Mouse (Mus musculus): ENCODE measurements at regions not wholly inside any gene's neighbourhood (a gene's known extent, or its start where the extent isn't known, plus 50 kb on each side); places are given as distances from the start of the nearest gene placed in this dataset.

- Histone ChIP-seq H3K4me3 (ENCODE audit: low read length) (no peak overlapping the region), H3K9me3 (ENCODE audit: control insufficient read depth, low read length) (no peaks in the 10 kb centered on the region), H3K9ac (ENCODE audit: low read depth, low read length) (no peak overlapping the region), H3K36me3 (ENCODE audit: control insufficient read depth, insufficient read depth, low read length) (no peaks in the 10 kb centered on the region), H3K27me3 (replicated peaks; ENCODE audit: control insufficient read depth, insufficient read depth, low read length) (no peaks in the 10 kb centered on the region), H3K4me1 (ENCODE audit: control insufficient read depth, insufficient read depth, low read depth, low read length) (no peaks in the 10 kb centered on the region), H3K4me2 (ENCODE audit: low read length) (no peak overlapping the region), H3K27ac (ENCODE audit: low read depth, low read length) (no peak overlapping the region)
- WGBS = 91% methylated on average over 8 of the region's 8 CpGs
- no peak for ATAC-seq
These were observed 99.6 kb upstream of the Tspan8 start for GRCm38 (mm10) chr10:115717064-115717463.

GRCm38 (mm10) chr10:115722589-115722988, 94.0 kb upstream of the Tspan8 start:
- no peak for ATAC-seq
- no peaks in the 10 kb centered on the region for H3K9me3 ChIP-seq (ENCODE audit: control insufficient read depth, low read length)

GRCm38 (mm10) chr10:115742634-115743347, 73.8 kb upstream of the Tspan8 start:
- WGBS = 90% methylated on average over 10 of the region's 10 CpGs
- no peak for ATAC-seq
- H3K4me3 ChIP-seq (ENCODE audit: low read length) = no peak overlapping the region
- H3K27ac ChIP-seq (ENCODE audit: low read depth, low read length) = no peak overlapping the region
- H3K27me3 ChIP-seq (replicated peaks; ENCODE audit: control insufficient read depth, insufficient read depth, low read length) = no peaks in the 10 kb centered on the region
- H3K36me3 ChIP-seq (ENCODE audit: control insufficient read depth, insufficient read depth, low read length) = no peaks in the 10 kb centered on the region
- H3K9ac ChIP-seq (ENCODE audit: low read depth, low read length) = no peak overlapping the region
- no peak overlapping the region for H3K4me2 ChIP-seq (ENCODE audit: low read length)
- no peaks in the 10 kb centered on the region for H3K4me1 ChIP-seq (ENCODE audit: control insufficient read depth, insufficient read depth, low read depth, low read length)
- H3K9me3 ChIP-seq (ENCODE audit: control insufficient read depth, low read length) = no peaks in the 10 kb centered on the region

More at GRCm38 (mm10) chr10:115722589-115722988, 94.0 kb upstream of the Tspan8 start:
- Histone ChIP-seq H3K4me1 (ENCODE audit: control insufficient read depth, insufficient read depth, low read depth, low read length) (no peaks in the 10 kb centered on the region), H3K4me2 (ENCODE audit: low read length) (no peak overlapping the region), H3K27me3 (replicated peaks; ENCODE audit: control insufficient read depth, insufficient read depth, low read length) (no peaks in the 10 kb centered on the region), H3K4me3 (ENCODE audit: low read length) (no peak overlapping the region), H3K27ac (ENCODE audit: low read depth, low read length) (no peak overlapping the region), H3K9ac (ENCODE audit: low read depth, low read length) (no peak overlapping the region), H3K36me3 (ENCODE audit: control insufficient read depth, insufficient read depth, low read length) (no peaks in the 10 kb centered on the region)
- WGBS = 93% methylated on average over 3 of the region's 3 CpGs

DNA sequence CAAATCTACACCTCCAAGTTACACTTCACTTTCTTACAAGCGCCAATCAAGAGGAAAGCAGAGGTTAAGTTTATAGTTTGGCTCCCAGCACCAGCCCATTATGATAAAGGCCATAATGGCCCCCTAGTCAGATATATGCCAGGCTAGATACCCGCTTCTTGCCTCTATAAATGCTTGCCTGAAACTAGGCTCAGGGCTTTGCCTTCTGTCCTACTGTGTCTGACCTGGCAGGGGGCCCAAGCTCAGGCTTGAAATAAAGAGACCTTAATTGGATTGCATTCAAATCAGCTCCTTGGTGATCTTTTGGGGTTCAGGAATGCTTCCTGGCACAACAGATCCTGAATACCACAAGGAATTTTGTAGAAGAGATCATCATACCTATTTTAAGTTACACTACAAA, 66.8 kb upstream of the Tspan8 start:
- Histone ChIP-seq H3K4me2 (ENCODE audit: low read length) (no peak overlapping the region), H3K4me3 (ENCODE audit: low read length) (no peak overlapping the region), H3K27ac (ENCODE audit: low read depth, low read length) (no peak overlapping the region), H3K9me3 (ENCODE audit: control insufficient read depth, low read length) (no peaks in the 10 kb centered on the region), H3K4me1 (ENCODE audit: control insufficient read depth, insufficient read depth, low read depth, low read length) (no peaks in the 10 kb centered on the region), H3K27me3 (replicated peaks; ENCODE audit: control insufficient read depth, insufficient read depth, low read length) (no peaks in the 10 kb centered on the region), H3K9ac (ENCODE audit: low read depth, low read length) (no peak overlapping the region), H3K36me3 (ENCODE audit: control insufficient read depth, insufficient read depth, low read length) (no peaks in the 10 kb centered on the region)
- 63% methylated on average over 2 of the region's 2 CpGs for WGBS
- ATAC-seq = no peak

DNA sequence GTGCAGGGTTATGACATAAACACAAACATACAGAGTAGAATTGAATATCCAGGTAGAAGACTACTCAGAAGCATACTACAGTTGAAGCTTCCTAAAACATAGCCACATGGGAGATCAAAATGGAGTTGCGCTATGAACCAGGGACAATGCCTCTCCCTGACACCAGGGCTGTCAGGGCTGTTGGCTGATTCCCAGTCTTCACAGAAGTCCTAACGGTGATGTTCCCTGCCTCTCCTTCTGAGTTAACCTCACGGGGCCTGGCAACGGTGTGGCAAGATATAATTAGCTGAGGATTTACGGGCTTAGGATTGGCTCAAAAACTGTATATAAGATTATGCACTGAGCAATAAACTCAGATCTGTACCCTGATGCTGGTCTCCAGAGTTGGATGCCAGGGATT, 66.4 kb upstream of the Tspan8 start:
- 56% methylated on average over 5 of the region's 5 CpGs for WGBS
- Histone ChIP-seq H3K27ac (ENCODE audit: low read depth, low read length) (no peak overlapping the region), H3K9me3 (ENCODE audit: control insufficient read depth, low read length) (no peaks in the 10 kb centered on the region), H3K4me3 (ENCODE audit: low read length) (no peak overlapping the region), H3K4me2 (ENCODE audit: low read length) (no peak overlapping the region), H3K9ac (ENCODE audit: low read depth, low read length) (no peak overlapping the region), H3K27me3 (replicated peaks; ENCODE audit: control insufficient read depth, insufficient read depth, low read length) (no peaks in the 10 kb centered on the region), H3K36me3 (ENCODE audit: control insufficient read depth, insufficient read depth, low read length) (no peaks in the 10 kb centered on the region), H3K4me1 (ENCODE audit: control insufficient read depth, insufficient read depth, low read depth, low read length) (no peaks in the 10 kb centered on the region)
- no peak for ATAC-seq

- no peak for ATAC-seq
- Histone ChIP-seq H3K4me1 (ENCODE audit: control insufficient read depth, insufficient read depth, low read depth, low read length) (no peaks in the 10 kb centered on the region), H3K36me3 (ENCODE audit: control insufficient read depth, insufficient read depth, low read length) (no peaks in the 10 kb centered on the region), H3K9me3 (ENCODE audit: control insufficient read depth, low read length) (no peaks in the 10 kb centered on the region), H3K27me3 (replicated peaks; ENCODE audit: control insufficient read depth, insufficient read depth, low read length) (no peaks in the 10 kb centered on the region), H3K4me3 (ENCODE audit: low read length) (no peak overlapping the region), H3K27ac (ENCODE audit: low read depth, low read length) (no peak overlapping the region), H3K4me2 (ENCODE audit: low read length) (no peak overlapping the region), H3K9ac (ENCODE audit: low read depth, low read length) (no peak overlapping the region)
- 68% methylated on average over 1 of the region's 1 CpGs for WGBS
These were observed 58.0 kb upstream of the Tspan8 start for GRCm38 (mm10) chr10:115758667-115759066.

All from hindbrain, embryonic 16.5 days (tissue).